Mouse (Mus musculus) spleen, postnatal 4 days (tissue): ENCODE results near the gene Tmem59l.
A peak's percentile ranks its signal among the peaks of the same experiment; 100 is the strongest.
"Not testable (repeated sequence)": the region's sequence is repeated elsewhere in the genome, so short reads cannot be mapped to it uniquely, and the experiment has no call there.

Source experiments
- DNase-seq, 2 experiments: peaks; one replicate each; pipeline ENCODE4 v3.0.0; 2022; ENCODE audit warnings: low spot score in 2 of 2

Tmem59l gene

GRCm38 (mm10) chr8:70486941-70487520 is at the start of gene Tmem59l:
Tmem59l (minus strand) TSS chr8:70487358.
- DNase-seq: no peak

DNA sequence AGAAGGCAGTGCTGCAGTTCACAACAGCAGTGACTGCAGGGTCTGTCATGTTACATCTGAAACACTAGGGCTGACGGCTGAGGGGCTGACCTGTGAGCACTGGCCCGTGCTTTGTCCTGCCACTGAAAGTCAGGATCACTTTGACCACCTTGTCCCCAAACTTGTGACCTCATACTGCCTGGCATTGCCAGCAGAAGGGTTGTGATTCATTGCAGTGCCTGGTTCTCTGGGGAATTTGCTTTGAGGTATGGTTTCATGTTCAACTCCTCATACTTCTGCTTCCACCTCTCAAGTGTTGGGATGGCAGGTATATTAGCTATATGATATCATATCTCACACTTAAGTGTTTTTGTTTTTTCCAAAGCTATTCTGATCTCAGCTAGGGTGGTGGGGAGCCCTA is 48.5 kb upstream of the Tmem59l start:
- no peak for DNase-seq

DNA sequence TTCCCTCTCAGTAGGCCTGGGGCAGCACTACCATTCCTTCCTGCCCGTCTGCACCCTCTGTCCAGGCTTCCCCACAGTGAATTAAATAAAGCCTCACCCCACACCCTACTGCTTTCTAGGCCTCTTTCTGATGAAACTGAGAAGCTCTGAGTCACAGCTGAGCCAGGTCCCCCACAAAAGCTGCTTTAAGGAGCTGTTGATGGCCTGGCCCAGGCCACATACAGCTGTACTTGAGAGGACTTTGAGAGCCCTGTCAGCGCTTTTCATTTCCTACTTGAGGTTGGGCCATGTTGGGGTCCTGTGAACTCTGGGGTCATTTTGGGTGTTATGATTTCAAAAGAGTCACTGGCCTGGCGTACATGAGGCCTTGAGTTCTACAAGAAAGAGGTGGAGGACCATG is 48.1 kb upstream of the Tmem59l start:
- no peak for DNase-seq

DNA sequence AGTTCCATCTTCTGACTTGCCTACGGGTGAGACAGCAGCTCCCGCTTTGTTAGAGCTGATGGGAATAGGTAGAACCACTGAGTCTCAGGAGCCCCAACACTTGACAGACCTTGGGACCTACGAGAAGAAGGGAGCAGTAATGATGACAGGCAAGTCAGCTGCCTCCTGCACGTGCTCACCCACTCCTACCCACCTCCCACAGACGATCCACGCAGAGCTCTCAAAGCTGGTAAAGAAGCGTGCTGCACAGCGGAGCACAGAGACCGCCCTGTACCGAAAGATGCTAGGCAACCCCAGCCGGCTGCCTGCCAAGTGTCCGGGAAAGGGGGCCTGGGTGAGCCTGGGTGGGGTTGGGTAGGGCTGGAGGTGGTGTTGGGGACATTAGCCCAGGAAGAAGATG is 47.1 kb upstream of the Tmem59l start:
- no peak for DNase-seq

DNA sequence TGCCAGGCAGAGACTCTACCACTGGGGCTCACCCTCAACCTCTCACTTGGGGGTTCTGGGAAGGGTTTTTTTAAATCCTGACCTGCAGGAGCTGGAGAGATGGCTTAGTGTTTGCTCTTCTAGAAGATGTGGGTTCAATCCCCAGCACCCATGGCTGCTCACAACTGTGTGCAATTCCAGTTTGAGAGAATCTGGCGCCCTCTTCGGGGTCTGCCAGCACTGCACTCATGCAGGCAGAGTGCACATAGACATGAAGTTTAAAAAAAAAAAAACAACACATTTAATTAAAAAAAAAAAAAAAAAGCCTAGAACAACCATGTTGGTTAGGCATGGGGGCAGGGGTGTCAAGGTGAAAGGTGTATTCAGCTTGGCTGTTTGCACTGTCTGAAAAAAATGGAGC is 43.2 kb upstream of the Tmem59l start:
- DNase-seq: peak in 1 of 2 experiments; percentile 30

DNA sequence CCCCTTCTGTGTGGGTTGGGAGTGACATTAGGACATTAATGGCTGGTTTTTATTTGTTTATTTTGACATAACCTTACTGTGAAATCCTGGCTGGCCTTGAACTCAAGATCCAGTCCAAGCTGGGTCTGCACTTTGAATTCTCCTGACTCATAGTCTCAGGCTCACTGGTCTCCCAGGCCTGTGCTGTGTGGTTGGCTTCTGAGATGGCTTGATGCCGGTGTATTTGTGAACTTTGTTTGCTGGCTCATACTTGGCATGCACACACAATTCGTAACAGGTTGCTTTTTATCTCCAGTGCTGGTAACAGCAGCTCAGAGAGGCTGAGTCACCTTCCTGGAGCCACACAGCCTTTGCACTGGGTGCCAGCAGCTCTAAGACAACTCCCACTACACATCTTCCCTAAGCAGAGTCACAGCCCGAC is 42.6 kb upstream of the Tmem59l start:
- DNase-seq: no peak

GRCm38 (mm10) chr8:70529299-70529698 is 42.1 kb upstream of the Tmem59l start:
- DNase-seq: peak in 1 of 2 experiments; percentile 67

- peak in 1 of 2 experiments; percentile 68 for DNase-seq
Observed at GRCm38 (mm10) chr8:70528182-70528797, 41.1 kb upstream of the Tmem59l start.

DNA sequence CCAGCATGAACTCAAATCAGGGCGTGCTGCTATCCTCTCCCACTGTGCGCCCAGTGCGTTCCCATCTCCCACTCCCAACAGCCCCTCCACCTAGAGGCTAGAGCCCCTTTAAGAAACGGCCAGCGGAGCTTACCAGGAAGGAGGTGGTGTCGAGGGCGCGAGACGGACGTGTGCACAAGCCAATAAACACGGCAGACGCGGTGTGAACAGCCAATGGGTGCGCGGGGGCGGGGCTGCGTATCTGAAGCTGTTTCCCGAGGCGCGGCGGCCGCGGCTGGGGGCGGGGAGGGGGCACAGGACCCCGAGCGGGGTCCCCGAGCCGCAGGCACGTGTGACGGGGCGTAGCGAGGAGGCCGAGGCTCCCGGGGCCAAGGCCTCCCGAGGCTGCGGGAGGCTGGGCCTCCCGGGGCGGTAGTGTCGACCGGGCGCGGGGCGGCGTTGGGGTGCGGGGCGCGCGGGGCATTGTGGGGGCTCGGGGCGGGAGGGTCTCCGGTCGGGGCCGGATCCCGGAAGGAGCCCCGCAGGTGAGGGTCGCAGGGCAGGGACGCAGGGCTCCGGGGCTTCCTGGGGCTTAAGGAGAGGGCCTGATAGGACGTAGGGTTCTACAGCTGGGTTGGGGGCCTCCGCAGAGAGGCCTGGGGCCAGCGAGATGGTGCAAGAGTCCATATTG is 40.5 kb upstream of the Tmem59l start, which contains the start of the genes Fkbp8 and Kxd1:
Gene Fkbp8, plus strand, starts transcription at position 213 of the 670 bp plus-strand sequence.
Gene Kxd1, minus strand, starts transcription at position 445 of the 670 bp plus-strand sequence.
- DNase-seq: peak; percentile 98 to 99

- DNase-seq: no peak
Observed at GRCm38 (mm10) chr8:70527111-70527511, 40.0 kb upstream of the Tmem59l start.

- DNase-seq: peak; percentile 96 to 98
Observed at GRCm38 (mm10) chr8:70522592-70523403, 35.6 kb upstream of the Tmem59l start.

- no peak for DNase-seq
Observed at GRCm38 (mm10) chr8:70519606-70520005, 32.4 kb upstream of the Tmem59l start.

GRCm38 (mm10) chr8:70519043-70519442 is 31.9 kb upstream of the Tmem59l start:
- no peak for DNase-seq

DNA sequence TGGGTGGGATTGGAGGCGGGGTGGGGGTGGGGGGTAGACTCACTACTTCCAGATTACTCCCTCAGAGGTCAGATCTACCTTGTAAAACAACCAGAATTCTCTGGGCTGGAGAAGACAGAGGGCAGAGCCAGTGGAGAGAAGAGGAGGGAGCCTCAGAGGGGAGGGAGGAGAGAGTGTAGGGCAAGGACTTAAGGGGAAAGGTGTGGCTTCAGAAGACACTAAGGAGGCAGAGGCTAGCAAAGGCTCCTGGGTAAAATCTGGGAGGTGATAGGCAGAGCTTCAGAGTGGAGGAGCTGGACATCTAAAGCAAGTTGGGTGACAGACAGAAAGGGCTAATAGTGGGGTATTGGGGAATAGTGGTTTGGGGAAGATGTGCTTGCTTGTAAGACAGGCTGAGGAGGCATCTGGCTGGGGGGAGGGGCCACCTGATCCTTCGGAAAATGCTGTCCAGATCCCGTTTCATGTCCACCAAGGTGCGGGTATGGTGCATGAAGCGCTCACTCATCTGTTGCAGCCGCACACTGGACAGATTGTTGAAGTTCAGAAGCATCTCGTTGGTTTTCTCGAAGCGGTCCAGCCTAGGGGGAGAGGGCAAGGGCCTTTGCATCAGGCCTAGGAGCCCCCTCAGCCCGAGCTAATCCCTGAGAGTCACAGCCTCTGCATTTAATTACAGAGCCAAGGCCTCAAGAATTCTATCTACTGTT is 30.9 kb upstream of the Tmem59l start:
- no peak for DNase-seq

DNA sequence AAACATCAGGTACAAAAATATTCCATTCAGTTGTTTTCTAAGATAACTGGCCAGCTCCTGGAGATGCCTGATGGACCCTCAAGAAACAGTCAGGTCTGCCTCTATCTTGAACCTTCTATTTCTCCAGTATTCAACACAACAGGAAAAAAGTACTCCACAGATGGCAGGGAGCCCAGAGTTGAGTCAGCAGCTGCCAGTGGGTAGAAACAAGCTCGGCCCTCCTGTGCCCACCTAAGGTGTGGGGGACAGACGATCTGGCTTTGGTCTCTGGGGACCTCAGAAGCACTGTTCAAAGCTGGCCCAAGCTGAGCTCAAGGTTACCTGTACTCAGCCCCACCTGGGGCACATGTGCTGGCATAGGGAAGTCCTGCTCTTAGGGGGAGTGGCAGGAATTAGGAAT is 26.3 kb upstream of the Tmem59l start:
- no peak for DNase-seq

DNA sequence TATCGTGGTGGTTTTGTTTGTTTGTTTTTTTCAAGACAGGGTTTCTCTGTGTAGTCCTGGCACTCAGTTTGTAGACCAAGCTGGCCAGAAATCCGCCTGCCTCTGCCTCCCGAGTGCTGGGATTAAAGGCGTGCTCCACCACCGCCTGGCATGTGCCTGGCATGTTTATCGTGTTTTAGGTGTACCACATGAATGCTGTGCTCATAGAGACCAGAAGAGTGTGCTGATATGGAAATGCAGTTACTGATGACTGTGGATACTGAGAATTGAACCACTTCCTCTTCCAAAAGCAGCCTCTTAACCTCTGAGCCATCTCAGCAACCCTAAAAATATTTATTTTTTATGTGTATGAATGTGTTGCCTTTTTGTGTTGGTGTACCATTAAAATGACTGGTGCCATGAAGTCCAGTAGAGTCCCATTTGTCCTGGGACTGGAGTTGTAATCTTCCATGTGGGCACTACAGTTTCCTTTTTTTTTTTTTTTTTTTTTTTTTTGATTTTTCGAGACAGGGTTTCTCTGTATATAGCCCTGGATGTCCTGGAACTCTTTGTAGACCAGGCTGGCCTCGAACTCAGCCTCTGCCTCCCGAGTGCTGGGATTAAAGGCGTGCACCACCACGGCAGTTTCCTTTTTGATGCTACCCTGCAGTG is 25.2 kb upstream of the Tmem59l start:
- no peak for DNase-seq

DNA sequence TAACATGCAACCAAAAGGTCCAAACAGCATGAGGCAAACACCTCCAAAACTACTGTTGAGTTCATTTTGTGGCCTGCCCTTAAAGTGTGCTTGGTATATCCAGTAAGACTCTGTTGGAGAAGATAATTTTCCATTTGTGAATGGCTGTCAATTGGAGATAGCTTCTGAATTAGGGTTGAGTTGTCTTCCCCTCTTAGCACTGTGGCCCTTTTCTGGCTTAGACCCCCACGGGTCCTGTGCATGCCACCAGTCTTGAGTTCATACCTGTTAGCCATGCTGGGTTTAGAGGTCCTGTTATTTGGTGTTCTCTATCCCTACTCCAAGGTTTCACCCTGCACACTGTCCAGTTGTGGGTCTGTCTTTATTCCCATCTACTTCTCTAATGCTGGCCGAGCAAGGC is 24.6 kb upstream of the Tmem59l start:
- no peak for DNase-seq

DNA sequence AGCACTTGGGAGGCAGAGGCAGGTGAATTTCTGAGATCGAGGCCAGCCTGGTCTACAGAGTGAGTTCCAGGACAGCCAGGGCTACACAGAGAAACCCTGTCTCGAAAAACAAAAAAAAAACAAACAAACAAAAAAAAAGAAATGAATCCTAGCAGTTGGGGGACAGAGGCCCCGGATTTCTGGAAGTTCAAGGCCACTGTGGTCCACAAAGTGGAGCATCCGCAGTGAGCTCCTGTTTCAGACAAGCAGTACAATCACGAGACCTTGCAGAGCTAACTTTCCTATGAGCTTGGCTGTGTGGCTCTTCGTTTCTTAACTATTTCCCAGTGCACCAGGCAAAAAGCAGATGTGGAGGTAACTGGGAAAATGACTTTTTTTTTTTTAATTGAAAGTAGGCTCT is 24.0 kb upstream of the Tmem59l start:
- not testable (repeated sequence) for DNase-seq

DNA sequence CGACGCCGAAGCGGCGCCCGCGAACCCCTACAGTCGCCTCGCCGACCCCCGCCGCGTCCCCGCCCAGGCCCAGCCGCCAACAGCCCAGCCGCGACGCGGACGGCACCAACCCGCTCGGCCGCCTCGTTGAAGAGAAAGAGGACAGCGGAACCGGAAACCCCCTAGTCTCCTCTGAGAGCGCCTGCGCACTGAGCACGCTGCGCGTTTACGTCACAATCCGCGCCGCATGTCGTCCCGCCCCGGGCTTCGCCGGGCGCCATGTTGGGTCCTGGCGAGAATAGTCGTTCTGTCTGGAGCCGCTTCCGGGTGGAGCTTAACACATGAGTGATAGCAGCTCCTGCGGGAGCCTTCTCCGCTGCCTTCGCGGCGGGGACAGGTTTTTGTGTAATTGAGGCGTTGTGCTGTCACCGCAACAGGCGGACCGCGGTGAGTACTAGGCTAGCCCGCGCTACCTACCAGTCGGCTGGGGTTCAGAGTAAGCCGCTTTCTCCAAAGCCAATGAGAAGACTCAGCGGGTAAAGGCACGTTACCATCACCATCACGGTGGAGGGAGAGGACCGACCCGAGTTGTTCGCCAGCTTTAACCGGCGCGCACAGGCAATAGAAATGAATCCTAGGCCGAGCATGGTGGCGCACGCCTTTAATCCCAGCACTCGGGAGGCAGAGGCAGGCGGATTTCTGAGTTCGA is 23.2 kb upstream of the Tmem59l start, which contains the start of gene Uba52:
Gene Uba52, minus strand, starts transcription at position 574 of the 688 bp plus-strand sequence.
- DNase-seq: peak; percentile 97

GRCm38 (mm10) chr8:70509281-70509952 is 22.3 kb upstream of the Tmem59l start:
- DNase-seq: no peak
